Mouse (Mus musculus): ENCODE data around the gene Serpinb7. TPM values are rescaled to one million over a fixed set of nuclear protein-coding genes. Genes with fewer than 3 reads are reported as not detected.

Gene Serpinb7
- total RNA-seq, 2 experiments from 2014 or later = not detected

GRCm38 (mm10) chr1:107496789-107497188 lies 97.3 kb downstream of the Serpinb7 start:
- DNase-seq = no peak

DNA sequence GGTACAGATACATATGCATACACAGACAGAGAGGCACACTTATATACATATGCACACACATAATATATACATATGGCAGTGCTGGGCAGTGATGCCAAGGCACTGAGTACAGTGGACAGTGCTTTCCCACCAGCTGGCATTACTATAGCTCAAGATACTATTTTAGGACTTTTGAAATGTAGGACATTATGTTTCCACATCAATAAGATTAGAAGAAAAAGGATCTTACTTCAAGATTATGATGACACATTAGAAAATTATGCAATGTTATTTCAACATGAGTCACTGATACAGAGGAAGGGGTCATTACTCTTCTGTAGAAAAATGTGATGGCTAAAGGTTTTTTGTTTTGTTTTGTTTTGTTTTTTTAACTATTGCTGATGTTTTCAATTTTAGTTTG lies 102.6 kb downstream of the Serpinb7 start:
- DNase-seq = no peak

Other genes with a start within 250 kb of the Serpinb7 start
- not detected for gene Serpinb3b, start 121.3 kb upstream of the Serpinb7 start, total RNA-seq (2021)
- gene Serpinb3c, start 121.3 kb upstream of the Serpinb7 start, total RNA-seq (2021) = not detected
- not detected for gene Serpinb11, start 38.5 kb upstream of the Serpinb7 start, total RNA-seq (2021)
- gene Serpinb2, start 111.8 kb downstream of the Serpinb7 start, total RNA-seq (2021) = under 1 TPM; 0.39 to 0.51 TPM
- gene Serpinb8, start 190.4 kb downstream of the Serpinb7 start, total RNA-seq (2021) = 1 to 10 TPM; 3.4 to 4.1 TPM